ENCODE assay signal across 8 mouse cellular contexts in the genomic region with DNA sequence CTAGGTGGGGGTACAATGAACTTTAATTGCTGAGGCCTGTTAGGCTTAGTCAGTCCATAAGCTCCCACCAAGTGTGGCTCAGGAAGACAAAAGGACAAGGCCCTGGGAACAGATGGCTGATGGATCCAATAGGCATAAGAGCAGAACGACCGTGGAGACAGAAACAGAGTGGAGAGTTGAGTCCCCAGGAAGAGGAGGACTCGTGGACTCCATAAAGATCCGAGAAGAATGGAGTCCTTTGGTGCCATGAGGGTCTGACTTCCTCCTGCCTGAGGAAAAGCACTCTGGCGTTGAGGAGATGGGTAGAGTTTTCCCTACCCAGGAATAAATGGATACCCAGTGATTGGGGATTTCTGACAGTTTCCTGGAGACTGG. TPM values are rescaled to one million over a fixed set of nuclear protein-coding genes. Genes with fewer than 3 reads are reported as not detected.
DNase-seq lines count a peak whose midpoint lies in the region; ATAC-seq and TF ChIP-seq lines count a peak whose summit lies in the region.

No protein-coding gene starts in this region.

- no peaks in the 10 kb centered on the region for H3K36me3 ChIP-seq in heart, embryonic 12.5 days
- H3K36me3 ChIP-seq in hindbrain, embryonic 13.5 days, result no peaks in the 10 kb centered on the region
- no peaks in the 10 kb centered on the region for H3K36me3 ChIP-seq in midbrain, embryonic 15.5 days (replicated peaks)
- H3K36me3 ChIP-seq in thymus, adult 2 months (ENCODE audit: control insufficient read depth, insufficient read depth, low read length), result no peaks in the 10 kb centered on the region

- peaks cover 34% of the 10 kb centered on the region for H3K4me1 ChIP-seq in heart, embryonic 12.5 days (replicated peaks)
- peaks cover 53% of the 10 kb centered on the region for H3K4me1 ChIP-seq in hindbrain, embryonic 13.5 days (replicated peaks)
- H3K4me1 ChIP-seq in midbrain, embryonic 15.5 days, result peaks cover 45% of the 10 kb centered on the region
- peaks cover 5% of the 10 kb centered on the region for H3K4me1 ChIP-seq in thymus, adult 2 months (replicated peaks; ENCODE audit: control insufficient read depth, insufficient read depth, low read length)

- no peak overlapping the region for H3K27ac ChIP-seq in heart, embryonic 12.5 days (ENCODE audit: poor library complexity, severe bottlenecking)
- H3K27ac ChIP-seq in hindbrain, embryonic 13.5 days, result peak overlapping the region; percentile 93
- peak overlapping the region; percentile 83 for H3K27ac ChIP-seq in midbrain, embryonic 15.5 days
- H3K27ac ChIP-seq in thymus, adult 2 months (ENCODE audit: control insufficient read depth, insufficient read depth, low read length), result no peak overlapping the region

- WGBS in heart, embryonic 12.5 days, result 29% methylated on average over 5 of the region's 5 CpGs
- 13% methylated on average over 5 of the region's 5 CpGs for WGBS in hindbrain, embryonic 13.5 days
- whole genome bisulfite sequencing in midbrain, embryonic 15.5 days, result 18% methylated on average over 5 of the region's 5 CpGs
- WGBS in thymus, adult 2 months, result 60% methylated on average over 5 of the region's 5 CpGs

- no peak for ATAC-seq in heart, embryonic 12.5 days (ENCODE audit: insufficient number of reproducible peaks, low FRiP score)
- ATAC-seq in hindbrain, embryonic 13.5 days (ENCODE audit: low FRiP score), result peak; percentile 19
- ATAC-seq in midbrain, embryonic 15.5 days (replicated peaks), result 0 out of 2 replicates have a peak, but pooled peaks have one; percentile 1

- peaks cover 10% of the 10 kb centered on the region for H3K27me3 ChIP-seq in heart, embryonic 12.5 days (replicated peaks)
- no peaks in the 10 kb centered on the region for H3K27me3 ChIP-seq in hindbrain, embryonic 13.5 days
- no peaks in the 10 kb centered on the region for H3K27me3 ChIP-seq in midbrain, embryonic 15.5 days (replicated peaks)
- peaks cover 7% of the 10 kb centered on the region for H3K27me3 ChIP-seq in thymus, adult 2 months (ENCODE audit: control insufficient read depth, insufficient read depth, low read length)

- TF ChIP-seq CTCF in thymus, adult 2 months (IDR thresholded peaks at IDR 0.05; ENCODE audit: borderline replicate concordance, control insufficient read depth, extremely low read depth, insufficient read depth, low read length, poor library complexity), result no peak

- TF ChIP-seq POLR2A in thymus, adult 2 months (IDR thresholded peaks at IDR 0.05; ENCODE audit: control insufficient read depth, extremely low read depth, insufficient read depth, low read length, poor library complexity), result no peak

- intact Hi-C loops in heart, postnatal 14 days (cut with DNase I), result loop anchor here (1.0 to 10.0 kb wide), 4 partner anchors 36 to 234 kb away; a partner anchor contains a TSS

- H3K4me2 ChIP-seq in heart, embryonic 12.5 days, result peak overlapping the region; percentile 93
- H3K4me2 ChIP-seq in hindbrain, embryonic 13.5 days, result peak overlapping the region; percentile 83
- H3K4me2 ChIP-seq in midbrain, embryonic 15.5 days, result peak overlapping the region; percentile 90

- H3K9me3 ChIP-seq in heart, embryonic 12.5 days (replicated peaks), result peaks cover 7% of the 10 kb centered on the region
- peaks cover under 1% of the 10 kb centered on the region; the same call in 1 of the 2 replicates for H3K9me3 ChIP-seq in hindbrain, embryonic 13.5 days
- no peaks in the 10 kb centered on the region for H3K9me3 ChIP-seq in midbrain, embryonic 15.5 days

- no peak overlapping the region for H3K9ac ChIP-seq in heart, embryonic 12.5 days
- peak overlapping the region; percentile 86; the same call in 1 of the 2 replicates for H3K9ac ChIP-seq in hindbrain, embryonic 13.5 days
- H3K9ac ChIP-seq in midbrain, embryonic 15.5 days, result 0 out of 2 replicates have a peak overlapping the region, but pooled peaks have one; percentile 87

- peak overlapping the region; percentile 67; the same call in 1 of the 2 replicates for H3K4me3 ChIP-seq in heart, embryonic 12.5 days
- peak overlapping the region; percentile 63 for H3K4me3 ChIP-seq in hindbrain, embryonic 13.5 days
- H3K4me3 ChIP-seq in midbrain, embryonic 15.5 days, result peak overlapping the region; percentile 59
- no peak overlapping the region for H3K4me3 ChIP-seq in thymus, adult 2 months (ENCODE audit: control insufficient read depth, insufficient read depth, low read length)

- DNase-seq in heart, postnatal 14 days, result no peak
- peak; percentile 37 for DNase-seq in brain, adult 2 months (ENCODE audit: low read depth, low spot score)
- DNase-seq in right cerebral cortex, postnatal 14 days, result no peak
- no peak for DNase-seq in natural killer cell, adult 2 months (ENCODE audit: low spot score in 2 of 2)
- DNase-seq in thymus, adult 2 months, result no peak

RNA-seq across cellular contexts. Expression of a gene that starts 1.1 kb away (rescaled TPM):
- 11.0 and 11.2 TPM in 2 replicates for polyA plus RNA-seq in heart, embryonic 12.5 days (2016; fragmentation: Nextera tagmentation; extraction: Ambion mirVana)
- 10 to 100 TPM; 40.6 to 43.6 TPM for total RNA-seq in heart, postnatal 14 days (2021)
- 17.1 and 18.5 TPM in 2 replicates for polyA plus RNA-seq in hindbrain, embryonic 13.5 days (2015; fragmentation: Nextera tagmentation; extraction: Ambion mirVana)
- 12.8 and 16.0 TPM in 2 replicates for polyA plus RNA-seq in midbrain, embryonic 15.5 days (2015; fragmentation: Nextera tagmentation; extraction: Ambion mirVana)
- 5.2 and 6.3 TPM in 2 replicates for polyA plus RNA-seq in thymus, adult 2 months (2012; rRNA removed)

RNA-seq across cellular contexts. Expression of a gene that starts 22.7 kb away (rescaled TPM):
- 0.40 and 0.51 TPM in 2 replicates for polyA plus RNA-seq in heart, embryonic 12.5 days (2016; fragmentation: Nextera tagmentation; extraction: Ambion mirVana)
- under 1 TPM; 0.22 to 0.37 TPM for total RNA-seq in heart, postnatal 14 days (2021)
- polyA plus RNA-seq in hindbrain, embryonic 13.5 days (2015; fragmentation: Nextera tagmentation; extraction: Ambion mirVana), result 6.1 and 8.4 TPM in 2 replicates
- 7.7 and 8.9 TPM in 2 replicates for polyA plus RNA-seq in midbrain, embryonic 15.5 days (2015; fragmentation: Nextera tagmentation; extraction: Ambion mirVana)
- 1.00 and 1.0 TPM in 2 replicates for polyA plus RNA-seq in thymus, adult 2 months (2012; rRNA removed)

RNA-seq across cellular contexts. Expression of a gene that starts 25.6 kb away (rescaled TPM):
- 130 and 139 TPM in 2 replicates for polyA plus RNA-seq in heart, embryonic 12.5 days (2016; fragmentation: Nextera tagmentation; extraction: Ambion mirVana)
- 100 to 1,000 TPM; 122 to 128 TPM for total RNA-seq in heart, postnatal 14 days (2021)
- 74.8 and 78.6 TPM in 2 replicates for polyA plus RNA-seq in hindbrain, embryonic 13.5 days (2015; fragmentation: Nextera tagmentation; extraction: Ambion mirVana)
- polyA plus RNA-seq in midbrain, embryonic 15.5 days (2015; fragmentation: Nextera tagmentation; extraction: Ambion mirVana), result 64.9 and 65.5 TPM in 2 replicates
- polyA plus RNA-seq in thymus, adult 2 months (2012; rRNA removed), result 28.8 and 41.5 TPM in 2 replicates

RNA-seq across cellular contexts. Expression of a gene that starts 38.1 kb away (rescaled TPM):
- 5.1 and 5.6 TPM in 2 replicates for polyA plus RNA-seq in heart, embryonic 12.5 days (2016; fragmentation: Nextera tagmentation; extraction: Ambion mirVana)
- total RNA-seq in heart, postnatal 14 days (2021), result 10 to 100 TPM; 16.4 TPM
- polyA plus RNA-seq in hindbrain, embryonic 13.5 days (2015; fragmentation: Nextera tagmentation; extraction: Ambion mirVana), result 16.2 and 16.6 TPM in 2 replicates
- 15.7 and 17.7 TPM in 2 replicates for polyA plus RNA-seq in midbrain, embryonic 15.5 days (2015; fragmentation: Nextera tagmentation; extraction: Ambion mirVana)
- polyA plus RNA-seq in thymus, adult 2 months (2012; rRNA removed), result 9.0 and 10.0 TPM in 2 replicates

RNA-seq across cellular contexts. Expression of a gene that starts 38.3 kb away (rescaled TPM):
- 3.8 and 3.9 TPM in 2 replicates for polyA plus RNA-seq in heart, embryonic 12.5 days (2016; fragmentation: Nextera tagmentation; extraction: Ambion mirVana)
- under 1 TPM; 0.10 to 0.19 TPM for total RNA-seq in heart, postnatal 14 days (2021)
- 2.3 and 2.8 TPM in 2 replicates for polyA plus RNA-seq in hindbrain, embryonic 13.5 days (2015; fragmentation: Nextera tagmentation; extraction: Ambion mirVana)
- 1.3 and 1.6 TPM in 2 replicates for polyA plus RNA-seq in midbrain, embryonic 15.5 days (2015; fragmentation: Nextera tagmentation; extraction: Ambion mirVana)
- polyA plus RNA-seq in thymus, adult 2 months (2012; rRNA removed), result 0.03 TPM in 1 of 2 replicates, not detected in the other

Comparison
In these comparisons a context has a peak if more than half of its experiments do, and no peak if none do; other contexts are left out.
1. H3K27ac ChIP-seq: peak in hindbrain, embryonic 13.5 days (single experiment) and midbrain, embryonic 15.5 days (single experiment); none in heart, embryonic 12.5 days (single experiment) and thymus, adult 2 months (single experiment).
2. Peak in every context shown above with its lines, with median percentiles within 50 percentile points of each other: H3K4me2 ChIP-seq.